Mouse (Mus musculus) CH12.LX (cell line): ENCODE results near the gene Krt10.

ENCODE experiments used
- BHLHE40 ChIP-seq: IDR thresholded peaks from 2 replicates; pipeline ENCODE4 v1.6.1; 2011; ENCODE audit warnings: mild to moderate bottlenecking, low read depth, low read length, improper control_type of control experiment
- CHD1 ChIP-seq: IDR thresholded peaks from 2 replicates; pipeline ENCODE4 v1.6.1; 2012; ENCODE audit warnings: low read depth, low read length, improper control_type of control experiment, inconsistent platforms
- CHD2 ChIP-seq: IDR thresholded peaks from 2 replicates; pipeline ENCODE4 v1.6.1; 2011; ENCODE audit warnings: low read length, improper control_type of control experiment
- CTCF ChIP-seq, 2 experiments: IDR thresholded peaks in 1 of 2; conservative IDR thresholded peaks in 1 of 2; 2 replicates each; pipeline ENCODE4 v1.5.1; 2011 to 2012; ENCODE audit warnings: low read depth in 2 of 2, low read length in 2 of 2, improper control_type of control experiment in 1 of 2, inconsistent platforms in 1 of 2, mild to moderate bottlenecking in 1 of 2, moderate library complexity in 1 of 2
- EP300 ChIP-seq: IDR thresholded peaks from 2 replicates; pipeline ENCODE4 v1.6.1; 2011; ENCODE audit warnings: low read length, improper control_type of control experiment
- JUND ChIP-seq: conservative IDR thresholded peaks from 2 replicates; pipeline ENCODE4 v1.6.1; 2011; ENCODE audit warnings: low read depth, low read length, improper control_type of control experiment
- PAX5 ChIP-seq: IDR thresholded peaks from 2 replicates; pipeline ENCODE4 v1.6.1; 2012; ENCODE audit warnings: low read length, inconsistent platforms, mixed read lengths
- POLR2A ChIP-seq: IDR thresholded peaks from 2 replicates; pipeline ENCODE4 v1.6.1; 2011; ENCODE audit warnings: low read depth, mild to moderate bottlenecking, improper control_type of control experiment, low read length
- SMC3 ChIP-seq: IDR thresholded peaks from 2 replicates; pipeline ENCODE4 v1.6.1; 2011; ENCODE audit warnings: low read depth, low read length, improper control_type of control experiment
- TBP ChIP-seq: conservative IDR thresholded peaks from 2 replicates; pipeline ENCODE4 v1.6.1; 2011; ENCODE audit warnings: low read depth, low read length, improper control_type of control experiment
- TCF12 ChIP-seq: IDR thresholded peaks from 2 replicates; pipeline ENCODE4 v1.6.1; 2014; ENCODE audit warnings: low read depth, mild to moderate bottlenecking, inconsistent platforms, low read length, improper control_type of control experiment
- USF1 ChIP-seq: IDR thresholded peaks from 2 replicates; pipeline ENCODE4 v1.6.1; 2014; ENCODE audit warnings: low read depth, mild to moderate bottlenecking, inconsistent platforms, low read length, improper control_type of control experiment
- ZMIZ1 ChIP-seq: IDR thresholded peaks from 2 replicates; pipeline ENCODE4 v1.6.1; 2012; ENCODE audit warnings: low read depth, mild to moderate bottlenecking, inconsistent platforms, low read length, improper control_type of control experiment

DNA sequence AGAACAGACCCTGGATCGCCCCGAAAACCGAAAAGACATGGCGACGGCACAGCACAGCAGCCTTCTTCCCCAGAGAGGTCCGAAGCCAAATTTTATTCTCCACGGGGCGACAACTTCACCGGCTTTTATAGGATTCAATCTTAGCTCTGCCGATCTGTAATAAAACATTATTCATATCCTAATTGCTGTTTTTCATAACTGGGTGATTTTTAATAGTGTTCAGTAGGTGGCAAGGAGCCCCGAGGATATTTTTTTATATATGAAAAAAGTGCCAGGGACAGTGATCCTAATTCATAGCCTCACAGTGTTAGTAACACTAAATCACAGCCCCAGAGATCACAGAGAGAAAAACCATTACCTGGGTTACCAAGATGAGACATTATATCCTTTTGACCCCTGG lies 51.3 kb downstream of the Krt10 start, which contains the start of gene Krt26:
- TF ChIP-seq CTCF (conservative IDR thresholded peaks at IDR 0.05 in 1 of 2, IDR thresholded peaks at IDR 0.05 in 1 of 2; ENCODE audit: low read depth in 2 of 2, low read length in 2 of 2), result no peak
- TF ChIP-seq USF1, result no peak
- no peak for TF ChIP-seq CHD2
- TF ChIP-seq BHLHE40, result no peak
- no peak for TF ChIP-seq JUND
- no peak for TF ChIP-seq CHD1
- TF ChIP-seq POLR2A, result no peak
- TF ChIP-seq TCF12, result no peak
- no peak for TF ChIP-seq ZMIZ1
- no peak for TF ChIP-seq EP300
- TF ChIP-seq TBP, result no peak
- TF ChIP-seq SMC3, result no peak
- no peak for TF ChIP-seq PAX5
